ENCODE assay signal across 23 mouse cellular contexts in the genomic region with DNA sequence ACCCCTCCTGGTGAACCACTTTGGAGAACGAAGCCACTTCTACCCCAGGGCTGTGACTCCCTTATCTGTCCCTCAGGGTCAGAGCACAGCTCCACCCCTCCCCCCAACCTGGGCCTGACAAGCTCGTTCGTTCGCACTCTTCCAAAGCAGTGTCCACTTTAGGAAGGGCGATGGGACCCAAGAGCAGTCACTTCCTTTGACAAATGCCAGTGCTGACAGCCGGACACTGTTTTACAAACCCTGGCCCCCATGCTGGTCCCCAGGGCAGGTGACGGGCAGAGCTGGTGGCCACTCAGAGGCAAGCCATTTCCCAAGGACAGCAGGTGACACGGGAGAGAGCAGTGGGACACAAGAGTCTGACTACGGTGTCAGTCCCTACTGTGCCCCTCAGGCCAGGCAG.
"Had no signal": no experiment of that assay in that cellular context is flagged by ENCODE, and none has a peak within 500 bp of the region (broad histone marks: within the 10 kb centered on the region; RNA-seq: fewer than 3 reads in every experiment).

No protein-coding gene starts in this region.

- H3K4me1 ChIP-seq: limb, embryonic 10.5 days; limb, embryonic 13.5 days; liver, embryonic 12.5 days; liver, embryonic 15.5 days; lung, embryonic 15.5 days; megakaryocyte, embryonic 14.5 days; midbrain, embryonic 10.5 days; midbrain, embryonic 13.5 days; neural tube, embryonic 13.5 days; stomach, embryonic 15.5 days had no signal

- H3K4me3 ChIP-seq: limb, embryonic 10.5 days; limb, embryonic 13.5 days; liver, embryonic 12.5 days; liver, embryonic 15.5 days; lung, embryonic 15.5 days; megakaryocyte, embryonic 14.5 days; midbrain, embryonic 10.5 days; midbrain, embryonic 13.5 days; myocyte; neural tube, embryonic 13.5 days; stomach, embryonic 15.5 days had no signal

- H3K4me2 ChIP-seq: limb, embryonic 13.5 days; liver, embryonic 12.5 days; liver, embryonic 15.5 days; lung, embryonic 15.5 days; midbrain, embryonic 13.5 days; neural tube, embryonic 13.5 days; stomach, embryonic 15.5 days had no signal

- H3K36me3 ChIP-seq: limb, embryonic 10.5 days; limb, embryonic 13.5 days; liver, embryonic 12.5 days; liver, embryonic 15.5 days; lung, embryonic 15.5 days; midbrain, embryonic 10.5 days; midbrain, embryonic 13.5 days; neural tube, embryonic 13.5 days; stomach, embryonic 15.5 days had no signal

- DNase-seq: kidney, postnatal 10 days; kidney, postnatal 36 days; layer of hippocampus, postnatal 36 days; liver; lung, adult 18-20 months; lung, postnatal 10 days; lung, postnatal 36 days; retina, postnatal 1 day; right cerebral cortex, postnatal 25 days; spleen, adult 18-20 months; thymus, postnatal 25 days had no signal

- H3K9me3 ChIP-seq: limb, embryonic 10.5 days; limb, embryonic 13.5 days; liver, embryonic 12.5 days; liver, embryonic 15.5 days; lung, embryonic 15.5 days; midbrain, embryonic 10.5 days; midbrain, embryonic 13.5 days; neural tube, embryonic 13.5 days; stomach, embryonic 15.5 days had no signal

- H3K27ac ChIP-seq: limb, embryonic 10.5 days; limb, embryonic 13.5 days; liver, embryonic 12.5 days; liver, embryonic 15.5 days; lung, embryonic 15.5 days; midbrain, embryonic 10.5 days; midbrain, embryonic 13.5 days; neural tube, embryonic 13.5 days; stomach, embryonic 15.5 days had no signal

- ATAC-seq: liver, embryonic 12.5 days; midbrain, embryonic 13.5 days; midbrain, embryonic 16.5 days had no signal

- H3K27me3 ChIP-seq: midbrain, embryonic 13.5 days had no signal

- H3K9ac ChIP-seq: limb, embryonic 13.5 days; liver, embryonic 12.5 days; liver, embryonic 15.5 days; lung, embryonic 15.5 days; midbrain, embryonic 13.5 days; neural tube, embryonic 13.5 days; stomach, embryonic 15.5 days had no signal
